8 mouse cellular contexts compared by ENCODE assay signal in the genomic region with DNA sequence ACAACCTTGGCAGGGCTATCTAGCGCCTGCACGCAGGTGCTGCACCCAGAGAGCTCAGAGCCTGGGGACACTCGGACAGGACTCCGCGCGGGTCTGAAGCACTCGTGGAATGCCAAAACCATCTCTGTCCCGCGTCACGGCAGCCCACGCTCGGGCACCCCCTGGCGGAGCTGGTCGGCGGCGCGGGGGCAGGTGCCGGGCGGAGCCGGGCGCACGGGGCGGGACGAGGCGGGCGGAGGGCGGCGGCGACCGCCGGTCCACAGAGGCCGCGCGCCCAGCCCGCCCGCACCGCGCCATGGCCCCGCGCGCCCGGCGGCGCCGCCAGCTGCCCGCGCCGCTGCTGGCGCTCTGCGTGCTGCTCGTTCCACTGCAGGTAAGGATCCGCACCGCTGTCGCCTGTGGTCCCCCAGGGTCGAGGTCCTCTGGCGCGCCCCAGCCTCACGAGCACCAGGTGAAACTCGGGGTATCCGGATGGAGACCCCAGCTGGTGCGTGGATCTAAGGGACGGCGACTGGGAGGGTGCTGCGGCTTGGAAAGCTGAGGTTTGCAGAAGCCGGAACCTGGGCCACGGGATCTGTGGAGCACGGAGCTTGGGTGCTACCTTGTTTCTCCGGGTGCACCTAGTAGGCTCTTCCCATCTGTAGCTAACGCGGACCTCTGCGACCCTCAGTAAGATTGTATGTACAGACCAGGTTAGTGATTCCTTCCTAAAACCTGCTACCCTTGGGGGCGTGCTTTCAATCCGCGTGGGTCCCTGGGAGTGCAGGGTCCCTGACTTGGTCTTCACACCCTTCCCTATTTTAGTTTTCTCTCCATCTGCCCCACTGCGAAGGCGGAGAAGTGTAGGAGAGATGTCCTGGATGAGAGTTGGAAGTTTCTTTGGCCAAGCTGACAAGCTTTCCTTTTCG. TPM values are rescaled to one million over a fixed set of nuclear protein-coding genes. Genes with fewer than 3 reads are reported as not detected.
A peak's percentile ranks its signal among the peaks of the same experiment; 100 is the strongest.
DNase-seq lines count a peak whose midpoint lies in the region; ATAC-seq lines count a peak whose summit lies in the region.

A gene (plus strand): TSS at position 262 of the 908 bp plus-strand sequence.

- peaks cover 10% of the 10 kb centered on the region for H3K27me3 ChIP-seq in intestine, embryonic 14.5 days (replicated peaks; ENCODE audit: control insufficient read depth, insufficient read depth, low read length)
- H3K27me3 ChIP-seq in megakaryocyte, embryonic 14.5 days (replicated peaks): peaks cover 58% of the 10 kb centered on the region

- peak within 1 kb of the TSS; percentile 90 for H3K4me2 ChIP-seq in intestine, embryonic 14.5 days (ENCODE audit: low read length)

- peak within 1 kb of the TSS; percentile 70 for H3K4me3 ChIP-seq in intestine, embryonic 14.5 days (ENCODE audit: low read depth, low read length)
- H3K4me3 ChIP-seq in megakaryocyte, embryonic 14.5 days (replicated peaks): peak within 1 kb of the TSS; percentile 90

- intact Hi-C loops in left cerebral cortex, postnatal 25 days (cut with DNase I): loop anchor here (2.0 to 5.0 kb wide), 3 partner anchors 38 to 212 kb away; no protein-coding TSS in a partner anchor

- no peaks in the 10 kb centered on the region for H3K36me3 ChIP-seq in intestine, embryonic 14.5 days (ENCODE audit: control insufficient read depth, insufficient read depth, low read length)
- H3K36me3 ChIP-seq in megakaryocyte, embryonic 14.5 days (replicated peaks; ENCODE audit: low read length): no peaks in the 10 kb centered on the region

- DNase-seq in T-cell, adult 2 months (ENCODE audit: low spot score): peak; percentile 59
- DNase-seq in cerebellum, postnatal 4 days (ENCODE audit: low spot score in 2 of 2): peak; percentile 30 to 66
- peak; percentile 42 to 50 for DNase-seq in gastrocnemius, postnatal 4 days (ENCODE audit: low spot score in 2 of 2)
- DNase-seq in intestine, embryonic 14.5 days (ENCODE audit: low spot score): peak; percentile 80
- DNase-seq in left cerebral cortex, postnatal 25 days (ENCODE audit: low spot score in 2 of 2): peak; percentile 48 to 54
- DNase-seq in right cerebral cortex, adult 2 months (ENCODE audit: low spot score in 2 of 2): peak; percentile 47 to 60
- peak; percentile 19 for DNase-seq in urinary bladder, postnatal 10 days (ENCODE audit: low spot score)

- H3K4me1 ChIP-seq in intestine, embryonic 14.5 days (replicated peaks; ENCODE audit: control insufficient read depth, insufficient read depth, low read length): peaks cover 7% of the 10 kb centered on the region; the same call in 1 of the 2 replicates
- H3K4me1 ChIP-seq in megakaryocyte, embryonic 14.5 days: peaks cover 23% of the 10 kb centered on the region

- 3% methylated on average over 74 of the region's 77 CpGs for WGBS in intestine, embryonic 14.5 days

- peak within 1 kb of the TSS; percentile 55 for H3K9ac ChIP-seq in intestine, embryonic 14.5 days (ENCODE audit: low read length)

- H3K9me3 ChIP-seq in intestine, embryonic 14.5 days (ENCODE audit: control insufficient read depth, low read length): no peaks in the 10 kb centered on the region
- H3K9me3 ChIP-seq in megakaryocyte, embryonic 14.5 days: no peaks in the 10 kb centered on the region

- H3K27ac ChIP-seq in intestine, embryonic 14.5 days (ENCODE audit: low read depth): no peak within 1 kb of the TSS

- ATAC-seq in intestine, embryonic 14.5 days (replicated peaks; ENCODE audit: low FRiP score, low TSS enrichment, low read depth): peak; percentile 76

RNA-seq across cellular contexts. Expression of the gene that starts here (rescaled TPM):
- total RNA-seq in gastrocnemius, postnatal 4 days (2021): 1 to 10 TPM; 2.1 to 2.4 TPM
- 6.3 and 7.2 TPM in 2 replicates for polyA plus RNA-seq in intestine, embryonic 14.5 days (2014; fragmentation: Nextera tagmentation; extraction: Ambion mirVana)
- 1 to 10 TPM; 6.9 to 7.9 TPM for total RNA-seq in left cerebral cortex, postnatal 25 days (2021)
- 0.21 TPM in 1 of 2 replicates, not detected in the other for polyA plus RNA-seq in megakaryocyte, embryonic 14.5 days (2012; ENCODE audit: insufficient read depth, low replicate concordance)

Comparison
In these comparisons a context has a peak if more than half of its experiments do, and no peak if none do; other contexts are left out.
1. DNase-seq: peak in every context shown above with its lines; median percentile 80 in intestine, embryonic 14.5 days; 59 in T-cell, adult 2 months; 54 in right cerebral cortex, adult 2 months; 51 in left cerebral cortex, postnatal 25 days; 48 in cerebellum, postnatal 4 days; 46 in gastrocnemius, postnatal 4 days; 19 in urinary bladder, postnatal 10 days.